Mouse (Mus musculus): ENCODE results near the gene Krtap4-2. TPM values are rescaled to one million over a fixed set of nuclear protein-coding genes. Genes with fewer than 3 reads are reported as not detected.
"Not testable (repeated sequence)": the region's sequence is repeated elsewhere in the genome, so short reads cannot be mapped to it uniquely, and the experiment has no call there.

The Krtap4-2 gene
- polyA plus RNA-seq, 1 experiment, result not detected

GRCm38 (mm10) chr11:99597742-99598141 is 37.1 kb downstream of the Krtap4-2 start, which contains the start of gene Krtap9-3:
TSS of gene Krtap9-3 (minus strand) at chr11:99598105.
- not testable (repeated sequence) for DNase-seq (ENCODE audit: extremely low spot score in 1 of 2, low spot score in 1 of 2)

GRCm38 (mm10) chr11:99590981-99591380 is 43.9 kb downstream of the Krtap4-2 start, which contains the start of gene Krtap1-3:
TSS of gene Krtap1-3 (minus strand) at chr11:99591339.
- no peak for DNase-seq (ENCODE audit: extremely low spot score in 1 of 2, low spot score in 1 of 2)

DNA sequence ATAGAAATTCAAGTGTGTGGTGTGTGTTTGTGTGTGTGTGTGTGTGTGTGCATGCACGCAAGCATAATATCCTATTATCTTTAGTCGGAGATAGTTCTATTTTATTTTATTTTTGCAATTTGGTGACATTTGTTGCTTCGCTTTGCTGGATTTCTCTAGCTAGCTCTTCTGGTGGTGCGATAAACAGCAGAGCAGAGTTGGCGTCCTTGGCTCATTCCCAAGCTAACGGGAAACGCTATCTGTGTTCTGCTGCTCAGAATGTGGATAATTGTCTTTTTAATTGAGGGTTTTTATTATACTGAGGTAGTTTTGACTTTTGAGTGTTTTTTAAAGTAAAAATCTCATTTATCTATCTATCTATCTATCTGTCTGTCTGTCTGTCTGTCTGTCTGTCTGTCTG is 49.8 kb downstream of the Krtap4-2 start:
- peak in 1 of 2 experiments; percentile 42 for DNase-seq (ENCODE audit: extremely low spot score in 1 of 2, low spot score in 1 of 2)

Other genes starting within 250 kb of the Krtap4-2 start
- 9.3 and 11.7 TPM in 2 replicates for gene Krt10, start 245.7 kb downstream of the Krtap4-2 start, polyA plus RNA-seq (2012; rRNA removed)
- 6.7 and 9.7 TPM in 2 replicates for gene Krt12, start 212.8 kb downstream of the Krtap4-2 start, polyA plus RNA-seq (2012; rRNA removed)
- gene Krt20, start 196.9 kb downstream of the Krtap4-2 start, polyA plus RNA-seq (2012; rRNA removed), result 0.08 TPM in 2 replicates
- gene Krt23, start 141.9 kb downstream of the Krtap4-2 start, polyA plus RNA-seq (2012; rRNA removed), result 0.15 TPM in 1 of 2 replicates, not detected in the other
- not detected in 2 replicates for gene Krt39, start 113.7 kb downstream of the Krtap4-2 start, polyA plus RNA-seq (2012; rRNA removed)
- gene Krt40, start 91.9 kb downstream of the Krtap4-2 start, polyA plus RNA-seq (2012; rRNA removed), result 0.08 TPM in 1 of 2 replicates, not detected in the other
- gene Krtap3-3, start 84.2 kb downstream of the Krtap4-2 start, polyA plus RNA-seq (2012; rRNA removed), result not detected in 2 replicates
- not detected in 2 replicates for gene Krtap3-2, start 78.2 kb downstream of the Krtap4-2 start, polyA plus RNA-seq (2012; rRNA removed)
- gene Gm11939, start 75.6 kb downstream of the Krtap4-2 start, polyA plus RNA-seq (2012; rRNA removed), result not detected in 2 replicates
- not detected in 2 replicates for gene Krtap3-1, start 68.5 kb downstream of the Krtap4-2 start, polyA plus RNA-seq (2012; rRNA removed)
- gene Krtap1-5, start 54.1 kb downstream of the Krtap4-2 start, polyA plus RNA-seq (2012; rRNA removed), result not detected in 2 replicates
- gene Krtap1-4, start 51.4 kb downstream of the Krtap4-2 start, polyA plus RNA-seq (2012; rRNA removed), result not detected in 2 replicates
- not detected in 2 replicates for gene Krtap1-3, start 43.7 kb downstream of the Krtap4-2 start, polyA plus RNA-seq (2012; rRNA removed)
- not detected in 2 replicates for gene Krtap9-3, start 37.0 kb downstream of the Krtap4-2 start, polyA plus RNA-seq (2012; rRNA removed)
- not detected in 2 replicates for gene Gm11938, start 31.8 kb downstream of the Krtap4-2 start, polyA plus RNA-seq (2012; rRNA removed)
- gene Gm11937, start 24.9 kb downstream of the Krtap4-2 start, polyA plus RNA-seq (2012; rRNA removed), result not detected in 2 replicates
- gene Krtap2-4, start 20.2 kb downstream of the Krtap4-2 start, polyA plus RNA-seq (2012; rRNA removed), result not detected in 2 replicates
- gene Gm11562, start 14.6 kb downstream of the Krtap4-2 start, polyA plus RNA-seq (2012; rRNA removed), result not detected in 2 replicates
- gene Krtap4-1, start 6.8 kb downstream of the Krtap4-2 start, polyA plus RNA-seq (2012; rRNA removed), result not detected in 2 replicates
- gene Krtap4-7, start 9.0 kb upstream of the Krtap4-2 start, polyA plus RNA-seq (2012; rRNA removed), result not detected in 2 replicates
- not detected in 2 replicates for gene Gm11555, start 15.2 kb upstream of the Krtap4-2 start, polyA plus RNA-seq (2012; rRNA removed)
- not detected in 2 replicates for gene Gm11563, start 23.9 kb upstream of the Krtap4-2 start, polyA plus RNA-seq (2012; rRNA removed)
- not detected in 2 replicates for gene Krtap4-6, start 30.9 kb upstream of the Krtap4-2 start, polyA plus RNA-seq (2012; rRNA removed)
- gene Gm14190, start 55.7 kb upstream of the Krtap4-2 start, polyA plus RNA-seq (2012; rRNA removed), result not detected in 2 replicates
- not detected in 2 replicates for gene Gm14180, start 99.2 kb upstream of the Krtap4-2 start, polyA plus RNA-seq (2012; rRNA removed)
- gene Gm11595, start 137.8 kb upstream of the Krtap4-2 start, polyA plus RNA-seq (2012; rRNA removed), result not detected in 2 replicates
- not detected in 2 replicates for gene Krtap4-8, start 145.6 kb upstream of the Krtap4-2 start, polyA plus RNA-seq (2012; rRNA removed)
- gene Krtap4-9, start 150.1 kb upstream of the Krtap4-2 start, polyA plus RNA-seq (2012; rRNA removed), result not detected in 2 replicates
- gene Gm11596, start 158.4 kb upstream of the Krtap4-2 start, polyA plus RNA-seq (2012; rRNA removed), result not detected in 2 replicates
- gene Gm11569, start 163.8 kb upstream of the Krtap4-2 start, polyA plus RNA-seq (2012; rRNA removed), result not detected in 2 replicates
- gene Gm11554, start 169.4 kb upstream of the Krtap4-2 start, polyA plus RNA-seq (2012; rRNA removed), result not detected in 2 replicates
- gene Krtap4-13, start 174.8 kb upstream of the Krtap4-2 start, polyA plus RNA-seq (2012; rRNA removed), result not detected in 2 replicates
- not detected in 2 replicates for gene Gm11564, start 180.6 kb upstream of the Krtap4-2 start, polyA plus RNA-seq (2012; rRNA removed)
- not detected in 2 replicates for gene 2300003K06Rik, start 203.0 kb upstream of the Krtap4-2 start, polyA plus RNA-seq (2012; rRNA removed)
- not detected in 2 replicates for gene Krtap4-16, start 216.5 kb upstream of the Krtap4-2 start, polyA plus RNA-seq (2012; rRNA removed)
- gene Gm11568, start 222.8 kb upstream of the Krtap4-2 start, polyA plus RNA-seq (2012; rRNA removed), result not detected in 2 replicates
- gene Gm11559, start 229.4 kb upstream of the Krtap4-2 start, polyA plus RNA-seq (2012; rRNA removed), result not detected in 2 replicates
- gene Krtap9-1, start 238.3 kb upstream of the Krtap4-2 start, polyA plus RNA-seq (2012; rRNA removed), result not detected in 2 replicates
- gene Gm11567, start 244.1 kb upstream of the Krtap4-2 start, polyA plus RNA-seq (2012; rRNA removed), result not detected in 2 replicates